Mouse (Mus musculus): ENCODE data around the gene Poln.

- TF ChIP-seq CTCF (IDR thresholded peaks at IDR 0.05; ENCODE audit: low read depth, low read length), result no peak
- TF ChIP-seq POLR2A (IDR thresholded peaks at IDR 0.05; ENCODE audit: borderline replicate concordance, low read depth, low read length), result no peak
These were observed 6.1 kb upstream of the Poln start for GRCm38 (mm10) chr5:34175403-34175694.

All from bone marrow macrophage, adult 2 months (primary cell).